Mouse (Mus musculus) myocyte (in vitro differentiated cells): Measurements from ENCODE around the gene Btbd19.

Source experiments
- CEBPB ChIP-seq: IDR thresholded peaks from 2 replicates; pipeline ENCODE4 v1.6.1; 2011; ENCODE audit warnings: mild to moderate bottlenecking, moderate library complexity; ENCODE audit not compliant: poor library complexity, insufficient read depth, severe bottlenecking
- E2F4 ChIP-seq: IDR thresholded peaks from one replicate; pipeline ENCODE4 v1.6.1; 2011; ENCODE audit warnings: mild to moderate bottlenecking, control low read depth, moderate library complexity; ENCODE audit not compliant: insufficient read depth
- MAX ChIP-seq: IDR thresholded peaks from one replicate; pipeline ENCODE4 v1.6.1; 2011; ENCODE audit warnings: low read depth, mild to moderate bottlenecking, control low read depth
- MYOD1 ChIP-seq, 3 experiments: IDR thresholded peaks; one replicate each; pipeline ENCODE4 v1.6.1; 2011; ENCODE audit warnings: control low read depth in 2 of 3, low read depth in 2 of 3, mild to moderate bottlenecking in 2 of 3, moderate library complexity in 1 of 3; ENCODE audit not compliant: insufficient read length in 2 of 3, control insufficient read depth in 1 of 3
- MYOG ChIP-seq, 3 experiments: IDR thresholded peaks; one replicate each; pipeline ENCODE4 v1.6.1; 2011; ENCODE audit warnings: control low read depth in 2 of 3, low read depth in 2 of 3, mild to moderate bottlenecking in 2 of 3; ENCODE audit not compliant: insufficient read length in 2 of 3, control insufficient read depth in 1 of 3, insufficient read depth in 1 of 3
- POLR2A ChIP-seq: IDR thresholded peaks from one replicate; pipeline ENCODE4 v1.6.1; 2011; ENCODE audit warnings: low read depth, mild to moderate bottlenecking, control low read depth, moderate library complexity; ENCODE audit not compliant: insufficient read length
- POLR2AphosphoS2 ChIP-seq: IDR thresholded peaks from one replicate; pipeline ENCODE4 v1.6.1; 2011; ENCODE audit warnings: low read depth, control low read depth; ENCODE audit not compliant: insufficient read length
- REST ChIP-seq: IDR thresholded peaks from one replicate; pipeline ENCODE4 v1.6.1; 2011; ENCODE audit warnings: mild to moderate bottlenecking, control low read depth, moderate library complexity; ENCODE audit not compliant: insufficient read depth, insufficient read length
- SRF ChIP-seq: IDR thresholded peaks from one replicate; pipeline ENCODE4 v1.6.1; 2011; ENCODE audit warnings: low read depth; ENCODE audit not compliant: control insufficient read depth, insufficient read length
- TCF12 ChIP-seq: IDR thresholded peaks from one replicate; pipeline ENCODE4 v1.6.1; 2011; ENCODE audit warnings: mild to moderate bottlenecking, control low read depth; ENCODE audit not compliant: poor library complexity, insufficient read depth, severe bottlenecking
- USF1 ChIP-seq: IDR thresholded peaks from one replicate; pipeline ENCODE4 v1.6.1; 2011; ENCODE audit warnings: low read depth, mild to moderate bottlenecking, control low read depth, moderate library complexity

GRCm38 (mm10) chr4:117069647-117070046 lies 55.9 kb downstream of the Btbd19 start:
- no peak for TF ChIP-seq POLR2A
- TF ChIP-seq MAX = no peak
- no peak for TF ChIP-seq TCF12
- TF ChIP-seq POLR2AphosphoS2 = no peak
- no peak for TF ChIP-seq USF1
- no peak for TF ChIP-seq E2F4
- TF ChIP-seq CEBPB = no peak
- no peak for TF ChIP-seq MYOD1 (IDR thresholded peaks at IDR 0.05; ENCODE audit: control insufficient read depth in 1 of 3, insufficient read length in 2 of 3, low read depth in 2 of 3)
- no peak for TF ChIP-seq MYOG (IDR thresholded peaks at IDR 0.05; ENCODE audit: control insufficient read depth in 1 of 3, insufficient read depth in 1 of 3, insufficient read length in 2 of 3, low read depth in 2 of 3)
- no peak for TF ChIP-seq REST
- no peak for TF ChIP-seq SRF
